Mouse (Mus musculus) cerebellum, postnatal 36 days (tissue): ENCODE data around the gene Plppr4.

ENCODE experiments used
- DNase-seq, 2 experiments: peaks; one replicate each; pipeline ENCODE4 v3.0.0; 2021 to 2022; ENCODE audit warnings: mixed read lengths in 2 of 2

Gene Plppr4

DNA sequence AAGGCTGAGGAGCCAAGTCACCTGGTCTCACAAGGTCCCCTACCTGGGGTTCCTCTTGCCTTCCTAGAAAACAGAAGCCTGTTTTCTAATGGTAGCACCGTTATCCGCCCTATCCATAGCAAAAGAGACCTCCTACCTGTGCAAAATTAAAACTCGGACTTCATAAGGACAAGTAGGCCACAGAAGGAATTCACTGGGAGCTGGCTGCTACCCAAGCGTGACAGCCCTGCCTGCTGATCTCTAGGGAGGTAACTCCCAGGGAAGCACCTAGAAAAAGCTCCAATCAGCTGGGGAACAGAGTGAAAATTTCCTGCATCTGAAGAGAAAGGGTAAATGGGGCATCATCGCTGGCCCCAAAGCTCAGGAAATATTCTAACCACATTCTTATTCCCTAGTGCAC, at the start of gene Plppr4:
Gene Plppr4, minus strand, starts transcription at position 349 of the 400 bp plus-strand sequence.
- DNase-seq = peak; percentile 38 to 53

DNA sequence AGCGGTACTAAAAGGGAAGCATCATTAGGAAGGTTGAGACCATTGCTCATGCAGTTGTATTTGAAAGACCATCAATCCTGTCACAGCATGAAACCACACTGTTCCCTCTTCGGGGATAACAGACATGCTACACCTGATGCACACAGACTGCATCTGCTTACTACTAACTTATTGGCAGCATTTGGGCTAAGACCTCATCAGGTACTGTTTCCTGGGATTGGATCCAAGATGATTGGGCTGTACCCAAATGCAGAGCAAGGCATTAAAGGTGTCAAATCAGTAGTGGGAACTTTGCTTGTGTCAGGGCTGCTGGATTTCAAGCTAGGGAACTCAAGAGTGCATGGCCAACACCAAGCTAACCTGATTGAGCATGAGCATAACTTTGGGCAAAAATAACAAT, 45.1 kb upstream of the Plppr4 start:
- no peak for DNase-seq

DNA sequence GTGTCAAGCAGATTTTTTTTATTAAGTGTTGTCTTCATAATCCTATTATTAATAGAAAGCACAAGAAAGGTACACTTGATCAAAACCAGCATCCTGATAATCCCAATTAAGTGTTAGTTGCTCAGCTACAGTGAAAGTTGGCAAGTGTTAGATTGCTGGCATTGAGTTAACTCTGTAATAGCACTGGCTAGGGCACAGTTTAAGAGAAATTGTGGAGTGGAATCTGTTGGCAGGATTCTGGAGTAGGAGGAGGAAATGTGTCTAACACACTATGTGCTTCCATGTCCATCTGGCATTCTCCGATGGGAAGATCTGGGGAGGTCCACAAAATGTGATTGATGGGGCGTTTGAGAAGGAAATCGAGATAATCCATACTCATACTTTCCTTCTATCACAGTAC, 43.1 kb upstream of the Plppr4 start:
- no peak for DNase-seq

DNA sequence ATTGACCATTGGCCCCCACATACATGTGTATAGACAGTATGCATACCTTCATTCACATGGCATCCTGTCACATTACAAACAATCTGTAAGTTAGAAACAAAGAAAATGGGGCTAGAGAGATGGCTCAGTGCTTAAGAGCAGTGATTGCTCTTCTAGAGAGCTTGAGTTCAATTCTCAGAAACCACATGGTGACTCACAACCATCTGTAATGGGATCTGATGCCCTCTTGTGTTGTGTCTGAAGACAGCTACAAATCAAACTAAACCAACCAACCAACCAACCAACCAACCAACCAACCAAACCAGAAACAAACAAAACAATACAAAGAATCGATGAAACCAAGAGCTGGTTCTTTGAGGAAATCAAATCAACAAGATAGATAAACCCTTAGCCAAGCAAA, 5.4 kb upstream of the Plppr4 start:
- no peak for DNase-seq

DNA sequence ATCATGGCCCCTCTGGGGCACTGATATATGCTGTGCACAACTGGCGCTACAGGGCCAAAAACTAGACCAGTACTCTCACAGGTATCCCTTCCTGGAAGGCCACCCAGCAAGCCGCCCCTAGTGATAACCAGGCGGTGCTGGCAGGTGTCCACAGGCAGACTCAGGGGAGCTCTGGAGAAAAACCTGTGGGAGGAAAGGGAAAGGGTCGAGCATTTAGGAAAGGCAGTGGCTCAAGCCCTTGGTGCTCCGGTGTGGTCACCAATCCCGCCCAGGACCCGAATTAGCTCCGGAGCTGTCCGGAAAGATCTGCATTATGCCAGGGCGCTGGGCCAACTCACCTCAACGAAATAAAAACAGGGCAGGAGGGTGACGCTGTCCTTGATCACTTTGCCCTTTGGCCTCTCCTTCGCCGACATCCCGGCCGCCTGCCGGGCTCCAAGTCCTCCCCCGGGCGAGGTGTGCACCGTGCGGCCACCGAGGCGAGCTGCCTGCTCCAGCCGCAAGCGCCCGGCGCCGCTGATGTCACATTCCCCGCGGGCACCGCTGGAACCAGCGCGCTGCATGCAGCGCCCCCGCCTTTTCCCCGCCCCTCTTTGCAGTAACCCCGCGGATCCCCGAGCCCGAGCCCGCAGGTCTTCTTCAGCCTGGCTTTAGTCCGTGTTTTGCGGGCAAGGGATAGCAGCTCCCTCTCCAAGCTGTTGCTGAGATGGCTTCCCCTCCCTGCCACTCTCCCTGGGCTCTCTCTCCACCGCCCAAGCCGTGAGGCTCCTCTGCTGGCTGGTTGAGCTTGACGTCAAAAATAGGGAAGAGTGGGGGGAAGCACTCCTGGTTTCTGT, 772 bp downstream of the Plppr4 start:
- peak; percentile 62 to 63 for DNase-seq

DNA sequence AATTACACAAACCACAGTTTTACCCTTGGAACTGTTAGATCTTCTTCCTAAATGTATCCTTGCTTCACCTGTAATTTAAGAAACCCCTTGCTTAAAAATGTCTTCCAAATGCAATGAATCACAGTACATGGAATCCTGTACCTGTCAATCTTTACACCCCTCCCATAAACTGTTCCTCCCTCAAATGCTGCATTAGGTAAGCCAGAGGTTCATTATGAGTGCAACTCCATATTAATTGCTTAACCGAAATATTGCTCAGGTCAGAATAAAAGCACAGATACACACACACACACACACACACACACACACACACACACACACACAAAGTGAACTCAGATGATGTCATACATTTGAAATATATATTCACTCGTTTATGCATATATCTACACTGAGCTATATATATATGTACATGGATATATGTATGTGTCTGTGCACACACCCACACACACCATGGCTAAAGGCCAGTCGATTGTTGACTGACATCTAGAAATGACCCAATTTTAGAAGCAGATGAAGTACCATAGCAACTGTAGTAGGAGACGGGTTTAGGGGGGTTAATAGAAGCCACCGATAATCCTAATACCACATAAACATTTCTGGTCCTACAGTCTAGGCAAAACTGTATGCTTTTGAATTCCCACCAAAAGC, 1.6 kb downstream of the Plppr4 start:
- peak in 1 of 2 experiments; percentile 13 for DNase-seq

DNA sequence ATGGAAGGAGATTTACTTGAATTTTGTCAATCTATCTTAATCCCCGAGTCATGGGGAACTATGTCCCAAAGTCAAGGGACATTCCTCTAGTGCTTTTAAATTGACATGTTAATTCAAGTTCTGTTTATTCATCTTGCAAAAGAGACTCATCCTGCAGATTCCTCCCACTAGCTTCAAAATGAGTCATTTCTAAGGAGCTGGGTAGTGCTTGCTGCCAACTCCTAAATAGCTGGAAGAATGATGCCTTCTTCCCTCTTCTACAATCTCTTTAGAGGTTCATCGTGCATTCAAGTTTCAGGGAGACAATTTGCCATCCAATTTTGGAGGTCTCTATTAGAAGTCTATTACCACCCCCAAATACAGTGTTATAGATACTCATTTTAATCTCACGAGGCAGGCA, 3.3 kb downstream of the Plppr4 start:
- DNase-seq = no peak

DNA sequence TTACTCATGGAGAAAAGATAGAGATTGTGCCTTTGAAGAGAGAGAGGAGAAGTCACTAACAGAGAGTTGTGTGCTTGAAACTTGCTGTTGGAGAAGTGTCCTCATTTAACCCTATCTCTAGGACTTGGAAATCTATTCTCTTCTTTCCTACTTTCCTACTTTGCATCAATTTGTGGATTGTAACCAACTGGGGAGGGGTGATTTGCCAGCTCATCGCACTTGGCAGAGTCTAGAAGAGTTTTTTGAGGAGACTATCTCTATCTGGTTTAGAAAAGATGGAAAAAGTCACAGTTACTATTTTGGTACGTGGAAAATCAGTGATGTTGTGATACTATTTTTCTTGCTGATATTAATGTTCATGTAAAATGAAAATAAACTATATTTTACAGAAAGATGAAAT, 6.7 kb downstream of the Plppr4 start:
- no peak for DNase-seq

DNA sequence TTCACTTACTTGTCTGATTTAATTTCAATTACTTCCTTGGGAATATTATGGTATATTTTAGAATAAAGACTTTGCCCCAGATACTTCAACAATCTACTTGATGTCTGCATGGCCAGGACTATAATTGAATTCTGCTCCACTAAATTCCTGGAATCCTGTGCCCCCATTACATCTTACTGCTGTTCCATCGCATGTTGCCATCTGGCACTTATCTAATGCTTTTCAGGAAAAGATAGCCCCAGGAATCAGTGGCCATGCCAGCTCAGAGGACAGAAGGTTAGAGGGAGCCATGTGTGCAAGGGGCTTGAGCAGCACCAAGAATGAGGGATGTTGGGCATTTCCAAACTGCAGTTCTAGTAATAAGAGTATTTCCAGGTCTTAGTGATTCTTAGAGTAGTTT, 14.3 kb downstream of the Plppr4 start:
- peak; percentile 29 to 33 for DNase-seq

DNA sequence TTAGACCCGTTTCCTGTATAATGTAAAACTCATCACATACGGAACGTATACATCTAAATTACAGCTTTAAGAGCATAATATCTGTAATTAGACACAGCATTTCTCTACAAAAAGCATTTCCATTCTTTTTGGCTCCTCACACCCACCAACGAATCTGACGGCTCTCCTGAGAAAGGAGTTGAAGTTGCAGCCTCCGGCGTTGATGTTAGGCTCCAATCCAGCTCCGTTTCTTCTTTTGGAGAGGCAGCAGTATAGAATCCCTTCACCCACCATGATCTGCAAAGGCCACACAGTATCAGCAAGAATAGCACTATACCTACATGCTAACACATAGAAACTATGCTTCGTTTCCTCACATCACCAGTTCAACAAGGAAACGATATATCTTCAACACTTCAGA, 29.2 kb downstream of the Plppr4 start:
- DNase-seq = no peak

DNA sequence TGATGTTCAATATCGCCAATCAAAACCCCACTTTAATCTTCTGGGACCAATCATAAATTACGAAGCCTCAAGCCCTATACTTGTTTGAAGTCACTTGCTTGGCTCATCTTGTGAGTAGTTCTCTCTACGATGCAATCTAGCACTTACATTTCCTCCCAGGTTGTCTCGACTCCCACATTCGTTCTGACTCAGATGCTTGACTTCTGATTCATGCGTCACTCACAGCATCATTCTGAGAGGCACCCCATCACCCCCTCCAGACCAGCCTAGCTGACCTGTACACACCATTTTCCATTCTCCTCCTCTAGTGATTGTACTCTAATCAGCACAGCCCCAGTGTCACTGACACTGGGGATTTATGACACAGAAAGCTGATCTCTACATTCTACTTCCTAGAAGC, 31.2 kb downstream of the Plppr4 start:
- DNase-seq = no peak

DNA sequence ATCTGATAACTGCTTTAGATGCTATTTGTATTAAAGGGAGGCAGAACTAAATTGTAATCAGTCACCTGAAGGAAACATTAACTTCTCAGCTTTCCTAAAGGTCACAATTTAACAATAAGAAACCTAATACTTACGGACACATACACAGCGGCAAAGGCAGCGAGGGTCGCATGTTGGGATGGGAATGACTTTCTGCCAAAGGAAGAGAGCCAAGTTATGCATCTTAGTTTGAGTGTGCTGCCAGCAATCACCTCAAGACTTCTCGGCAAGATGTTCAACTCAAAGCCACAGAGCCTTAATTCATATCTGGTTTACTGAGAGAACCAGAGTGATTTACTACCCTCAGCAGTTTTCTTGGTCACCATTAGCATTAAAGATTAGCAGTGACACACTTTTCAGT, 34.1 kb downstream of the Plppr4 start:
- DNase-seq = no peak

DNA sequence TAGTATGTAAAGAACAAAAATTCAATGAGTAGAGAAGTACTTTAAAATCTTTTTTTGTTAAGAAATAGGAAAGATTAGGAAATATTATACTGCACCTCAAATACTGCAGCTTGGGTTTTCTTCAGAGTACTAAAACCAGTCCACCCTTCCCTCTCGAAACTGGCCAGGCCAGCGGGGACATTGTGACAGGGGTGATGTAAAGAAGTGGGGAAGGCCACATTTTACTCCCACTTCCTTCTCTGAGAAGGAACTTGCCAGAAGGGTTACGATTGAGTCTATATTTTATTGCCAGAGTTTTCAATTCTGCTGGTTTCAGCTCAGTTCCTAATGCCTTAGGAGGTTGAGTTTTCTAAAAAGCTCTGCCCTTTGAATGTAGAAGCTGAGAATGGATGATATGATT, 41.0 kb downstream of the Plppr4 start:
- DNase-seq = no peak

DNA sequence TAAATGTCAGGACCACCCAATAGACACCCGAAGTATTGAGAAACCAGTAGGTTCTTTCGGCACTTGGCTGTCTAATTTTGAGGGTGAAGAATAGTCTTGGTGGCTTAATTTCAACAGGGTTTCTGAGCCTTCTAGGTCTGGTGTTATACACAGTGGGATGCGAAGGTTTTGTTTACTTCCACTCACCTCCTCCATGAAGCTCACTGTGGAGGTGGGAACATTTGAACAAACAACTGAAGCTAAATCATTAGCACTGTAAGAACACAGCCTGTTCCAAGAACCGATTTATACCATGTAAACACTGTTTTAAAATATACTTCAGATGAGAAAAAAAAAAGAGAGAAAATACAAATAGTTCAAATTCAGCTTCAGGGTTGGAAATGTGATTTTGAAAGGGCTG, 47.3 kb downstream of the Plppr4 start:
- DNase-seq = no peak

DNA sequence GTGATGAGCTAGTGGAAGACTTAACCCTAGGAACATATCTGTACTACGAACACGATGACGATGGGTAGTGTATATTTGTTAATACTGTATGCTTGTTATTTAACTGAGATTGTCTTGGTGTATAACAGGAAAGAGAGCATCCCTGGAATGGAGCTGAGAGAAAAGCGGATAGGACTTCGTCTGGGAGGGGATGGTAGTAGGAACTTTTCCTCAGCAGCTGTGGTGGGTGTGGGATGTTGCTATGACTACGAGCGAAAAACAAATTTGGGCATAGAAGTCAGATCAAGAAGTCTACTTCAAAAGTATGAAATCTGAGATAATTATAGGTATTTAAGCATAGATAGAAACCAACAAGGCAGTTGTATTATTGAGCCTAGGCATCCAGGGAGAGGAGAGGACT, 48.6 kb downstream of the Plppr4 start:
- no peak for DNase-seq

DNA sequence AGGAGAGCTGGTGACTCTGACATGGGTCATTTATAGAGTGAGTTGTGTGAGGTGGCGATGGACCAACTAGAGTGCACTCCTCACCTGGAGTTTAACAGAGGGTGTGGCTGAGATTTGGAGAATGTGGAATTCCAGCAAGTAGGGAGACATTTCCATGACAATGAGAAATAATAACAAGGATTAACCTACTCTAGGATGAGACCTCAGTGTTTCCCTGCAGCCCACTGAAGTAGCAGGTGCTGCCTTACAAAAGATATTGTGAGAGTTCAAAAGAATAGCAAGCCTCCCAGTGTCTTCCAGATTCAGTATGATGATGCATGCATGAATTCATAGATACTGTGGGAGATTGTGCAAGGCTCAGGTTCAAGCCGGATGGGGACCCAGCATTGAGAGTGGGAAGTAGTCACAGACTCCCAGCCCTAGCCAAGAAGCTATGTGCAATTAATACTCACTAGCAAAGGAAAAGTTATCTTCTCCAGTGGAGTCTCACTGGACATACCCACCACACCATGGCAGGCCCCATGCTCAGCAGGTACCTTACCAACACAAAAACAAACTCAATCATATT, 49.8 kb downstream of the Plppr4 start:
- no peak for DNase-seq

DNA sequence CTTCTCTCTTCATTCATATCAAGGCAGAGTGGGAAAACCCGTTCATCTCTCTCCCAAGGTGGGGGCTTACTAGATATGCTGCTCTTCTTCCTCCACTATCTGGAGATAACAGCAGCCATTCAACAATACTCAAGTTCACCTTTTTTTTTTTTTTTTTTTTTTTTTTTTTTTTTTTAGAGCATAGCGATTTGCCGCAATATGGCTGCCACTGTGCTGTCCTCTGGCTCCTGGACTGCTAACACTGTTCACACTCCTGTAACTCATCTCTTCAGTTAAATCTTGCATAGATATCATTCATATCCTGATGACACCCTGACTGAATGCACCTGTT, 51.1 kb downstream of the Plppr4 start:
- DNase-seq = no peak

DNA sequence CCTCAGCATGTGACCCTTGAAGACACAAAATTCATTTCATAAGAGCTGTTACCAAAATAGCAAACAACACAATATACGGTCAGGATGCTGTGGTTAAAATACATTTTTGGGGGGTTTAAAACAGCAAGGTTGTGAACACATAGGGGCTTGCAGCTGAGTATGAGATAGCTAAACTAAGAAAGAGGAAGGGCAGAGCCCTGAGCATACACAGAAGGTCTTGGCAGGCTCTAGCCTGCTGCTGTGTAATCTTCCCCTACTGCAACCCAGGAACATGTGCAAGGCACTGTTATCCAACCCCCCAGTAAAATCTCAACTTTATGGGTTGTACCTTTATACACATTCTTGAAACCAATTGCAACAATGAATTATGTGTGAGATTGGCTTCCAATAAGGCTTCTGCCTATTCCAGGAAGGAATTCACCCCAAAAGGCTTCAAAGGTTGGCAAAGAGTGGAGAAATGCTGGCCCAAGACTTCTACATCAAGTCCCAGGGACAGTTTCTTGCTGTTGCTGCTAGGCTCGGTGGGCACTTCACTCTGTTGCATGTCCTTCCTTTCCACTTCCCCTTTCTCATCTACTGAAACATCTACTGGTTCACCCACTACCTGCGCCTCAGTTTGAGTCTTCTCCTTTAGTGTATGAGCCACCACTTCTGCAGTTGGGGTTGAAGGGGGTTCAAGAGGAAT, 51.6 kb downstream of the Plppr4 start:
- no peak for DNase-seq

DNA sequence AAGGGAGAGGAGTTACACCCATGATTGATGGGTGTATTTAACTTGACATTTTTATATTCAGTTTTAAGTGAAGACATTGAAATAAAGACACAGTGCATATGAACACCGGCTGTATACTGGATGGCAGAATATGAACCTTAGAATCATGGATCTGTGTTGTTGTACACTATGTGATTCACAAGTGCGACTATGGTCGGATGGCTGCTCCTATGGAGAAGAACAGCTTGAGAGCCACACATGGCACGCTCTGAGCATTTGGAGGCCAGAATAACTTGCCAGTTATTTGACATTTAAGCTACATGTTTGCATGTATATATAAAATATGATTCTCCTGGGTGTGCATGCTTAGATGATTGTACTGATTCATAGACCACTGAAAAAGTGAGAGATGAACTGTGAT, 53.1 kb downstream of the Plppr4 start:
- DNase-seq = no peak

DNA sequence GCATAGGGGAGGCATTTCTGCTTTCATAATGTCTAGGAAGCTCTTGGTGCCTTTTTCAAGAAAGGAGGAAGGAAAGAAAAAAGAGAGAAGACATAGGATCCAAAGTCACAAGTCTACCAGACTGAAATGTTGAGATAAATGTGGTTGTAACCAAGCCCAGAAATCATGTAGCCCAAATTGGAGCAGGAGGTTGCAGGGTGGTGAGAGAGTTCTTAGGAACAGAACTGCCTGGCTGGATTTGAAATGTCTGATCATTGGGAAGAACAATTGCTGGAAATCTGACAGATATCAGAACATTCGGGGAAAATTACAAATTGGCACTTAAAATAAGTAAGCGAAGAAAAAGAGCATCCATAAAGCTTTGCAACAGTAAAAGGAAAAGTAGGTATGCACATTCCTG, 56.6 kb downstream of the Plppr4 start:
- DNase-seq = no peak

DNA sequence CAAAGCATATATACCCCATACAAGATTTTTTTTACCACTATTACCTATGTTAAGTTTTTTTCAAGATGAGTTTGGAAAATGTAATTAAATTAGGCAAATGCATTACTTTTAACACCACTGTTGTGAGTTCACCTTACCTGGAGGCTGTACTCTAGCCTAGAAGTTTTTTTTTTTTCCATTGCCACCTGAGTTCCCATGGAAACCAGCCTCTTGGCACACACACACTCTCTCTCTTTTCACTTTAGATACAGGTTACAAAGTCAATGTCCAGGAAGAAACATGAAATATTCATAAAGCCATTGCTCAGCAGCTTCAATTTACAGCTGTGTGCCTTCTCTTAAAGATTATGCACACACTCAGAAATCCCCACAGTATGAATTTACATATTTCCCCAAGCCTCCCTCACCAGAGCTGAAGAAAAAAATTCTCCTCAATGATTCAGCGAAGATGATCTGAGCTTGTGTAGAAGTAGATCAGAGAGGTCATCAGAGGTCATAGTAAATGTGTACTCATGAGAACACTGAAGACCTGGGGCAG, 59.9 kb downstream of the Plppr4 start:
- no peak for DNase-seq

DNA sequence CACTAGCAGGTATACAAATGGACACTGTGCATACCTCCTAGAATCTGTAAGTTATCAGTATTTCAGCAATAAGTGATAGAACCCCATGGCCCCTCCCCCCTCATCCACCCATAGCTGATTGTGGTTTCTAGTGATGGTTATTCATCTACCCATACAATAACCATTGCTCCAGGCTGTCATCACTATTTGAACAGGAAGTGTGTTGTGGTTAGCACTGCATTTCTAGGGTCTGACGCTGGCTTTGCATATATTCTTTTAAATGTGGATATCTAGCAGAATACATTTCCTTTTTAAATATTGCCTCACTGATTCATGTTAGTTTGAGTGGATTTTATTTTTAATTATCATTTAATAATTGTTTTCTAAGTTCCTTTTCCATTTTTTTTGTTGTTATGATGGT, 62.9 kb downstream of the Plppr4 start:
- DNase-seq = no peak

DNA sequence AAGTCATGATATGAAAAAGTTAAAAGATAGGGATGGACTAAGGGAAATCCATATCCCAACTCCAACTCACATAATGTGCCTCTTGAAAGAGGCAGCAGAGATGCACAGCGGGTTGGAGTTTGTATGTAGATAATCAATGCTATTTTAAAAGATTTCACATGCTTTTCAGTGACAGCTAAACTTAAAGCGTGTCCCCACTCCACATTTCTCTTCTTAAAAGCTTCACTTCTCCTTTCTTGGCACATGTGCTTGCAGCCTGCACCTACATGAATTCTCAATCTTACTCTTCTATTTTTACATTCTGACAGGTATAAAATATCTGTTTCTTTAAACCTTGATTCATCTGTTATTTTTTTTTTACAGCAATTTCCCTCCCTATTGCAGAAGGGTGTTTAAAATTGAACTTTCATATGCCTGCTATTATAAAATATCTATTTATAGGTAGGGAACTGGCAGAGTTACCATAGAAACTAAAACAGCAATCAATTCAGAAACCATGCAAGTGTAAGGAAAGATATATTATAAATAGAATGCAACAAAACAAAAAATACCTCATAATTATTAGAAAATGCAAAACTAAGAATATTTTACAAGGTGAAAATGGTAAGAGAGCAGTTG, 66.3 kb downstream of the Plppr4 start:
- no peak for DNase-seq
